Mouse (Mus musculus): ENCODE measurements at regions not wholly inside any gene's neighbourhood (a gene's known extent, or its start where the extent isn't known, plus 50 kb on each side); places are given as distances from the start of the nearest gene placed in this dataset.

GRCm38 (mm10) chr14:58656212-58656934, 486.3 kb downstream of the 1700129C05Rik start:
- Histone ChIP-seq H3K4me3 (ENCODE audit: control insufficient read depth in 1 of 2, insufficient read depth in 1 of 2, low read depth in 2 of 2, low read length in 2 of 2) (no peak overlapping the region), H3K27me3 (ENCODE audit: control insufficient read depth in 1 of 2, insufficient read depth in 2 of 2, low read length in 2 of 2) (no peaks in the 10 kb centered on the region), H3K4me1 (ENCODE audit: control insufficient read depth in 1 of 2, insufficient read depth in 2 of 2, low read length in 2 of 2) (no peaks in the 10 kb centered on the region), H3K9me3 (replicated peaks; ENCODE audit: insufficient read depth, low read length) (no peaks in the 10 kb centered on the region), H3K79me2 (ENCODE audit: control insufficient read depth, insufficient read depth, low read length, poor library complexity) (no peaks in the 10 kb centered on the region), H3K36me3 (ENCODE audit: control insufficient read depth in 1 of 2, insufficient read depth in 2 of 2, low read length in 2 of 2) (no peaks in the 10 kb centered on the region), H3K9ac (ENCODE audit: control insufficient read depth, low read depth, low read length, poor library complexity, severe bottlenecking) (no peak overlapping the region), H3K27ac (ENCODE audit: control insufficient read depth, low read depth, low read length) (no peak overlapping the region)
- no peak for DNase-seq (ENCODE audit: low read depth, low spot score)
- TF ChIP-seq RAD21 (IDR thresholded peaks at IDR 0.05; ENCODE audit: low read depth, low read length) (no peak), TBP (IDR thresholded peaks at IDR 0.05; ENCODE audit: low read depth, low read length) (no peak), JUND (IDR thresholded peaks at IDR 0.05; ENCODE audit: low read depth, low read length) (no peak), GABPA (IDR thresholded peaks at IDR 0.05; ENCODE audit: low read depth, low read length) (no peak), SMC3 (IDR thresholded peaks at IDR 0.05; ENCODE audit: low read depth, low read length) (no peak)

GRCm38 (mm10) chr14:58653026-58653425, 489.7 kb downstream of the 1700129C05Rik start:
- TF ChIP-seq TAL1 (IDR thresholded peaks at IDR 0.05; ENCODE audit: low read length): no peak
- TF ChIP-seq MYC (IDR thresholded peaks at IDR 0.05; ENCODE audit: low read depth, low read length): no peak
- no peak for TF ChIP-seq MEF2A (IDR thresholded peaks at IDR 0.05; ENCODE audit: extremely low read depth, insufficient replicate concordance, low read depth, low read length, poor library complexity, severe bottlenecking)
- no peak for TF ChIP-seq NELFE (IDR thresholded peaks at IDR 0.05; ENCODE audit: low read depth, low read length)
- no peak for TF ChIP-seq TCF12 (IDR thresholded peaks at IDR 0.05; ENCODE audit: low read depth, low read length)
- no peak for TF ChIP-seq ZC3H11A (IDR thresholded peaks at IDR 0.05; ENCODE audit: low read depth, low read length)
- TF ChIP-seq MAX (IDR thresholded peaks at IDR 0.05; ENCODE audit: low read length): no peak
- no peak for TF ChIP-seq GABPA (IDR thresholded peaks at IDR 0.05; ENCODE audit: low read depth, low read length)
- Histone ChIP-seq H3K36me3 (ENCODE audit: control insufficient read depth in 1 of 2, insufficient read depth in 2 of 2, low read length in 2 of 2) (no peaks in the 10 kb centered on the region), H3K4me3 (ENCODE audit: control insufficient read depth in 1 of 2, insufficient read depth in 1 of 2, low read depth in 2 of 2, low read length in 2 of 2) (no peak overlapping the region), H3K9me3 (replicated peaks; ENCODE audit: insufficient read depth, low read length) (no peaks in the 10 kb centered on the region), H3K27me3 (ENCODE audit: control insufficient read depth in 1 of 2, insufficient read depth in 2 of 2, low read length in 2 of 2) (no peaks in the 10 kb centered on the region), H3K9ac (ENCODE audit: control insufficient read depth, low read depth, low read length, poor library complexity, severe bottlenecking) (no peak overlapping the region), H3K4me1 (ENCODE audit: control insufficient read depth in 1 of 2, insufficient read depth in 2 of 2, low read length in 2 of 2) (no peaks in the 10 kb centered on the region), H3K79me2 (ENCODE audit: control insufficient read depth, insufficient read depth, low read length, poor library complexity) (no peaks in the 10 kb centered on the region), H3K27ac (ENCODE audit: control insufficient read depth, low read depth, low read length) (no peak overlapping the region)
- no peak for DNase-seq (ENCODE audit: low read depth, low spot score)

GRCm38 (mm10) chr14:58652004-58652403, 490.7 kb downstream of the 1700129C05Rik start:
- H3K79me2 ChIP-seq (ENCODE audit: control insufficient read depth, insufficient read depth, low read length, poor library complexity): no peaks in the 10 kb centered on the region
- H3K9ac ChIP-seq (ENCODE audit: control insufficient read depth, low read depth, low read length, poor library complexity, severe bottlenecking): no peak overlapping the region
- no peaks in the 10 kb centered on the region for H3K27me3 ChIP-seq (ENCODE audit: control insufficient read depth in 1 of 2, insufficient read depth in 2 of 2, low read length in 2 of 2)
- TF ChIP-seq MYB (IDR thresholded peaks at IDR 0.05; ENCODE audit: low read depth, low read length) (no peak), MAFK (IDR thresholded peaks at IDR 0.05; ENCODE audit: borderline replicate concordance, low read depth, low read length) (no peak), MAZ (IDR thresholded peaks at IDR 0.05; ENCODE audit: low read depth, low read length) (no peak), CHD1 (IDR thresholded peaks at IDR 0.05; ENCODE audit: low read depth, low read length) (no peak), RAD21 (IDR thresholded peaks at IDR 0.05; ENCODE audit: low read depth, low read length) (no peak), KAT2A (conservative IDR thresholded peaks at IDR 0.05; ENCODE audit: low read depth, low read length) (no peak), MAX (IDR thresholded peaks at IDR 0.05; ENCODE audit: low read length) (no peak), NELFE (IDR thresholded peaks at IDR 0.05; ENCODE audit: low read depth, low read length) (no peak), MYC (IDR thresholded peaks at IDR 0.05; ENCODE audit: low read depth, low read length) (no peak), POLR2AphosphoS2 (IDR thresholded peaks at IDR 0.05; ENCODE audit: low read length) (no peak), MEF2A (IDR thresholded peaks at IDR 0.05; ENCODE audit: extremely low read depth, insufficient replicate concordance, low read depth, low read length, poor library complexity, severe bottlenecking) (no peak), NRF1 (IDR thresholded peaks at IDR 0.05; ENCODE audit: insufficient read depth, low read depth, low read length, poor library complexity, severe bottlenecking) (no peak), ZMIZ1 (IDR thresholded peaks at IDR 0.05; ENCODE audit: low read depth, low read length) (no peak)
- no peak for DNase-seq (ENCODE audit: low read depth, low spot score)
- no peaks in the 10 kb centered on the region for H3K9me3 ChIP-seq (replicated peaks; ENCODE audit: insufficient read depth, low read length)
- H3K27ac ChIP-seq (ENCODE audit: control insufficient read depth, low read depth, low read length): no peak overlapping the region
- no peaks in the 10 kb centered on the region for H3K36me3 ChIP-seq (ENCODE audit: control insufficient read depth in 1 of 2, insufficient read depth in 2 of 2, low read length in 2 of 2)
- H3K4me1 ChIP-seq (ENCODE audit: control insufficient read depth in 1 of 2, insufficient read depth in 2 of 2, low read length in 2 of 2): no peaks in the 10 kb centered on the region
- H3K4me3 ChIP-seq (ENCODE audit: control insufficient read depth in 1 of 2, insufficient read depth in 1 of 2, low read depth in 2 of 2, low read length in 2 of 2): no peak overlapping the region

All from MEL (cell line).